Mouse (Mus musculus) E14TG2a.4 (cell line): ENCODE results near the gene Gyg.
A peak's percentile ranks its signal among the peaks of the same experiment; 100 is the strongest.

Source experiments
- CTCF ChIP-seq: conservative IDR thresholded peaks from 2 replicates; pipeline ENCODE4 v1.5.1; 2014; ENCODE audit warnings: low read length
- NANOG ChIP-seq: IDR thresholded peaks from 2 replicates; pipeline ENCODE4 v1.6.1; 2014; ENCODE audit warnings: borderline replicate concordance, low read length, mixed read lengths
- POU5F1 ChIP-seq: IDR thresholded peaks from 2 replicates; pipeline ENCODE4 v1.6.1; 2014; ENCODE audit warnings: low read length, borderline replicate concordance

- TF ChIP-seq CTCF (no peak), NANOG (peak; percentile 75; the same call in 1 of the 2 replicates), POU5F1 (no peak)
Measured at GRCm38 (mm10) chr3:20134545-20134944, 20.6 kb downstream of the Gyg start.
